Mouse (Mus musculus) thymus, adult 2 months (tissue): Measurements from ENCODE around the gene Fam122a. TPM values are rescaled to one million over a fixed set of nuclear protein-coding genes. Genes with fewer than 3 reads are reported as not detected.

ENCODE experiments used
- DNase-seq: peaks from one replicate; pipeline ENCODE4 v3.0.0; 2021
- H3K27ac ChIP-seq: fragments of 200-500 bp; 2 replicates; pipeline ENCODE4 v1.5.1; 2012; ENCODE audit warnings: low read length, control low read depth; ENCODE audit not compliant: control insufficient read depth, insufficient read depth
- H3K27me3 ChIP-seq: fragments of 200-500 bp; 2 replicates; pipeline ENCODE4 v1.6.1; 2012; ENCODE audit warnings: mild to moderate bottlenecking, low read length, moderate library complexity, mixed read lengths; ENCODE audit not compliant: control insufficient read depth, insufficient read depth
- H3K36me3 ChIP-seq: fragments of 200-500 bp; 2 replicates; pipeline ENCODE4 v1.6.1; 2012; ENCODE audit warnings: mild to moderate bottlenecking, low read length, moderate library complexity; ENCODE audit not compliant: control insufficient read depth, insufficient read depth
- H3K4me1 ChIP-seq: fragments of 200-500 bp; replicated peaks from 2 replicates; pipeline ENCODE4 v1.6.1; 2012; ENCODE audit warnings: low read length; ENCODE audit not compliant: control insufficient read depth, insufficient read depth
- H3K4me3 ChIP-seq: fragments of 200-500 bp; 2 replicates; pipeline ENCODE4 v1.5.1; 2012; ENCODE audit warnings: mild to moderate bottlenecking, low read length, control low read depth, moderate library complexity; ENCODE audit not compliant: control insufficient read depth, insufficient read depth
- CTCF ChIP-seq: fragments of 200-500 bp; IDR thresholded peaks from 2 replicates; pipeline ENCODE4 v1.5.1; 2012; ENCODE audit warnings: mild to moderate bottlenecking, control low read depth, low read length, moderate library complexity, borderline replicate concordance; ENCODE audit not compliant: control insufficient read depth, poor library complexity, insufficient read depth; ENCODE audit errors: extremely low read depth
- POLR2A ChIP-seq: fragments of 200-500 bp; IDR thresholded peaks from 2 replicates; pipeline ENCODE4 v1.6.1; 2012; ENCODE audit warnings: mild to moderate bottlenecking, low read length, control low read depth, moderate library complexity; ENCODE audit not compliant: control insufficient read depth, poor library complexity, insufficient read depth; ENCODE audit errors: extremely low read depth
- WGBS: fragments of 180-500 bp; shearing (Covaris S2); methylation state at CpG from one replicate; pipeline ENCODE4 v1.1.7; 2018; 5-methylcytosine and 5-hydroxymethylcytosine counted together
- polyA plus RNA-seq: library from polyadenylated mRNA; depleted of rRNA; stranded (reverse); fragments of >200 nt; gene quantifications from 2 replicates; pipeline ENCODE4 v1.2.3, GENCODE M21; 2012; rRNA removed

The Fam122a gene
- 34.3 and 44.7 TPM in 2 replicates for polyA plus RNA-seq

GRCm38 (mm10) chr19:24476929-24477882, at the start of gene Fam122a:
Fam122a (minus strand) TSS chr19:24477356.
- H3K27me3 ChIP-seq, result no peaks in the 10 kb centered on the region
- peak; percentile 91 for DNase-seq
- WGBS, result under 1% methylated on average over 92 of the region's 92 CpGs
- H3K36me3 ChIP-seq, result no peaks in the 10 kb centered on the region
- peak within 1 kb of the TSS; percentile 79 for H3K27ac ChIP-seq
- TF ChIP-seq POLR2A (peak; percentile 97), CTCF (peak; percentile 77)
- H3K4me3 ChIP-seq, result peak within 1 kb of the TSS; percentile 96
- no peaks in the 10 kb centered on the region; the same call in 1 of the 2 replicates for H3K4me1 ChIP-seq

GRCm38 (mm10) chr19:24523476-24524313, 46.5 kb upstream of the Fam122a start:
- Histone ChIP-seq H3K27ac (no peak overlapping the region), H3K36me3 (no peaks in the 10 kb centered on the region), H3K27me3 (no peaks in the 10 kb centered on the region), H3K4me1 (peaks cover 10% of the 10 kb centered on the region), H3K4me3 (no peak overlapping the region)
- WGBS, result 84% methylated on average over 15 of the region's 15 CpGs
- TF ChIP-seq POLR2A (no peak), CTCF (no peak)
- DNase-seq, result no peak

- no peak for TF ChIP-seq POLR2A
- TF ChIP-seq CTCF, result no peak
- Histone ChIP-seq H3K27ac (no peak overlapping the region), H3K36me3 (no peaks in the 10 kb centered on the region), H3K4me1 (peaks cover 5% of the 10 kb centered on the region), H3K27me3 (no peaks in the 10 kb centered on the region), H3K4me3 (no peak overlapping the region)
- DNase-seq, result no peak
- WGBS, result 93% methylated on average over 7 of the region's 7 CpGs
Observed at GRCm38 (mm10) chr19:24521997-24522396, 44.8 kb upstream of the Fam122a start.

- Histone ChIP-seq H3K27ac (no peak overlapping the region), H3K36me3 (no peaks in the 10 kb centered on the region), H3K27me3 (no peaks in the 10 kb centered on the region), H3K4me3 (no peak overlapping the region), H3K4me1 (no peaks in the 10 kb centered on the region; the same call in 1 of the 2 replicates)
- TF ChIP-seq POLR2A (no peak), CTCF (no peak)
- WGBS, result 98% methylated on average over 9 of the region's 9 CpGs
- DNase-seq, result no peak
Observed at GRCm38 (mm10) chr19:24521146-24521545, 44.0 kb upstream of the Fam122a start.

- TF ChIP-seq POLR2A, result no peak
- TF ChIP-seq CTCF, result no peak
- DNase-seq, result no peak
- Histone ChIP-seq H3K4me1 (no peaks in the 10 kb centered on the region; the same call in 1 of the 2 replicates), H3K27ac (no peak overlapping the region), H3K4me3 (no peak overlapping the region), H3K27me3 (no peaks in the 10 kb centered on the region), H3K36me3 (no peaks in the 10 kb centered on the region)
- 95% methylated on average over 6 of the region's 6 CpGs for WGBS
Observed at GRCm38 (mm10) chr19:24519732-24520409, 42.7 kb upstream of the Fam122a start.

- Histone ChIP-seq H3K27ac (no peak overlapping the region), H3K27me3 (no peaks in the 10 kb centered on the region), H3K4me3 (no peak overlapping the region), H3K4me1 (no peaks in the 10 kb centered on the region), H3K36me3 (no peaks in the 10 kb centered on the region)
- DNase-seq, result no peak
- no peak for TF ChIP-seq POLR2A
- no peak for TF ChIP-seq CTCF
Observed at GRCm38 (mm10) chr19:24518384-24518783, 41.2 kb upstream of the Fam122a start.
